Mouse (Mus musculus) intestine, embryonic 15.5 days (tissue): ENCODE measurements at regions not wholly inside any gene's neighbourhood (a gene's known extent, or its start where the extent isn't known, plus 50 kb on each side); places are given as distances from the start of the nearest gene placed in this dataset.

Experiments
- ATAC-seq: fragments of 200-750 bp; cut with Nextera tagmentation; 2 replicates; pipeline ENCODE4 v1.8.0; 2017; ENCODE audit warnings: moderate TSS enrichment, moderate library complexity
- H3K27ac ChIP-seq: fragments of 300-500 bp; sonication (generic); 2 replicates; pipeline ENCODE4 v1.5.1; 2015; ENCODE audit warnings: mild to moderate bottlenecking, inconsistent platforms
- H3K27me3 ChIP-seq: fragments of 300-500 bp; sonication (generic); replicated peaks from 2 replicates; pipeline ENCODE4 v1.6.1; 2015; ENCODE audit warnings: inconsistent platforms
- H3K36me3 ChIP-seq: fragments of 300-500 bp; sonication (generic); 2 replicates; pipeline ENCODE4 v1.6.1; 2015; ENCODE audit warnings: inconsistent platforms
- H3K4me1 ChIP-seq: fragments of 300-500 bp; sonication (generic); replicated peaks from 2 replicates; pipeline ENCODE4 v1.6.1; 2015; ENCODE audit warnings: inconsistent platforms
- H3K4me2 ChIP-seq: fragments of 300-500 bp; sonication (generic); replicated peaks from 2 replicates; pipeline ENCODE4 v1.6.1; 2015; ENCODE audit warnings: mild to moderate bottlenecking, inconsistent platforms
- H3K4me3 ChIP-seq: fragments of 300-500 bp; sonication (generic); replicated peaks from 2 replicates; pipeline ENCODE4 v1.5.1; 2015; ENCODE audit warnings: inconsistent platforms
- H3K9ac ChIP-seq: fragments of 300-500 bp; sonication (generic); 2 replicates; pipeline ENCODE4 v1.6.1; 2015; ENCODE audit warnings: inconsistent platforms
- H3K9me3 ChIP-seq: fragments of 300-500 bp; sonication (generic); 2 replicates; pipeline ENCODE4 v1.6.1; 2016; ENCODE audit warnings: inconsistent platforms
- WGBS: fragments of 180-500 bp; shearing (Covaris S2); methylation state at CpG from one replicate; pipeline ENCODE4 v1.1.7; 2015; 5-methylcytosine and 5-hydroxymethylcytosine counted together

- Histone ChIP-seq H3K4me2 (no peak overlapping the region), H3K4me3 (no peak overlapping the region), H3K27ac (no peak overlapping the region), H3K36me3 (no peaks in the 10 kb centered on the region), H3K9ac (no peak overlapping the region), H3K9me3 (no peaks in the 10 kb centered on the region), H3K4me1 (no peaks in the 10 kb centered on the region), H3K27me3 (no peaks in the 10 kb centered on the region)
- 81% methylated on average over 1 of the region's 1 CpGs for WGBS
- no peak for ATAC-seq
These were observed 271.3 kb upstream of the Mad2l1 start for GRCm38 (mm10) chr6:66263918-66264317.

GRCm38 (mm10) chr6:66268427-66268826, 266.8 kb upstream of the Mad2l1 start:
- 49% methylated on average over 3 of the region's 3 CpGs for WGBS
- no peaks in the 10 kb centered on the region for H3K27me3 ChIP-seq
- no peaks in the 10 kb centered on the region for H3K9me3 ChIP-seq
- no peak overlapping the region for H3K4me2 ChIP-seq
- no peak for ATAC-seq
- H3K36me3 ChIP-seq = no peaks in the 10 kb centered on the region
- H3K4me3 ChIP-seq = no peak overlapping the region
- no peaks in the 10 kb centered on the region for H3K4me1 ChIP-seq
- no peak overlapping the region for H3K9ac ChIP-seq
- H3K27ac ChIP-seq = no peak overlapping the region

GRCm38 (mm10) chr6:66271414-66272206, 263.6 kb upstream of the Mad2l1 start:
- H3K4me3 ChIP-seq = no peak overlapping the region
- 58% methylated on average over 6 of the region's 6 CpGs for WGBS
- no peak overlapping the region for H3K9ac ChIP-seq
- H3K27ac ChIP-seq = no peak overlapping the region
- 0 out of 2 replicates have a peak, but pooled peaks have one; percentile 25 for ATAC-seq
- no peaks in the 10 kb centered on the region for H3K36me3 ChIP-seq
- H3K4me1 ChIP-seq = no peaks in the 10 kb centered on the region
- no peaks in the 10 kb centered on the region; the same call in 1 of the 2 replicates for H3K27me3 ChIP-seq
- H3K4me2 ChIP-seq = no peak overlapping the region
- no peaks in the 10 kb centered on the region for H3K9me3 ChIP-seq

- WGBS = 70% methylated on average over 2 of the region's 2 CpGs
- Histone ChIP-seq H3K4me3 (no peak overlapping the region), H3K4me2 (no peak overlapping the region), H3K9ac (no peak overlapping the region), H3K4me1 (no peaks in the 10 kb centered on the region), H3K27me3 (no peaks in the 10 kb centered on the region; the same call in 1 of the 2 replicates), H3K36me3 (no peaks in the 10 kb centered on the region), H3K27ac (no peak overlapping the region), H3K9me3 (no peaks in the 10 kb centered on the region)
- no peak for ATAC-seq
These were observed 263.0 kb upstream of the Mad2l1 start for GRCm38 (mm10) chr6:66272216-66272615.

- WGBS = 87% methylated on average over 4 of the region's 4 CpGs
- no peaks in the 10 kb centered on the region for H3K36me3 ChIP-seq
- ATAC-seq = no peak
These were observed 260.5 kb upstream of the Mad2l1 start for GRCm38 (mm10) chr6:66274737-66275136.

GRCm38 (mm10) chr6:66280701-66281100, 254.5 kb upstream of the Mad2l1 start:
- WGBS = 85% methylated on average over 8 of the region's 8 CpGs

More at GRCm38 (mm10) chr6:66274737-66275136, 260.5 kb upstream of the Mad2l1 start:
- H3K9ac ChIP-seq = no peak overlapping the region
- H3K4me1 ChIP-seq = no peaks in the 10 kb centered on the region
- no peak overlapping the region for H3K27ac ChIP-seq
- no peaks in the 10 kb centered on the region; the same call in 1 of the 2 replicates for H3K27me3 ChIP-seq
- no peak overlapping the region for H3K4me3 ChIP-seq
- H3K4me2 ChIP-seq = no peak overlapping the region
- H3K9me3 ChIP-seq = no peaks in the 10 kb centered on the region

GRCm38 (mm10) chr6:66282566-66283115, 252.5 kb upstream of the Mad2l1 start:
- Histone ChIP-seq H3K4me3 (no peak overlapping the region), H3K36me3 (no peaks in the 10 kb centered on the region), H3K27ac (no peak overlapping the region), H3K4me2 (no peak overlapping the region), H3K9ac (no peak overlapping the region), H3K9me3 (no peaks in the 10 kb centered on the region), H3K27me3 (no peaks in the 10 kb centered on the region), H3K4me1 (no peaks in the 10 kb centered on the region)
- ATAC-seq = no peak
- WGBS = 78% methylated on average over 6 of the region's 6 CpGs

More at GRCm38 (mm10) chr6:66280701-66281100, 254.5 kb upstream of the Mad2l1 start:
- Histone ChIP-seq H3K27ac (no peak overlapping the region), H3K4me2 (no peak overlapping the region), H3K27me3 (no peaks in the 10 kb centered on the region; the same call in 1 of the 2 replicates), H3K9me3 (no peaks in the 10 kb centered on the region), H3K36me3 (no peaks in the 10 kb centered on the region), H3K4me3 (no peak overlapping the region), H3K4me1 (no peaks in the 10 kb centered on the region), H3K9ac (no peak overlapping the region)
- ATAC-seq = no peak

- Histone ChIP-seq H3K4me1 (no peaks in the 10 kb centered on the region), H3K9me3 (no peaks in the 10 kb centered on the region), H3K36me3 (no peaks in the 10 kb centered on the region), H3K4me2 (no peak overlapping the region), H3K27ac (no peak overlapping the region), H3K9ac (no peak overlapping the region), H3K4me3 (no peak overlapping the region), H3K27me3 (no peaks in the 10 kb centered on the region)
- 87% methylated on average over 4 of the region's 4 CpGs for WGBS
- ATAC-seq = no peak
These were observed 251.7 kb upstream of the Mad2l1 start for GRCm38 (mm10) chr6:66283521-66283920.

GRCm38 (mm10) chr6:66287607-66288006, 247.6 kb upstream of the Mad2l1 start:
- Histone ChIP-seq H3K4me1 (no peaks in the 10 kb centered on the region), H3K4me2 (no peak overlapping the region), H3K27me3 (no peaks in the 10 kb centered on the region), H3K36me3 (no peaks in the 10 kb centered on the region), H3K4me3 (no peak overlapping the region), H3K27ac (no peak overlapping the region), H3K9ac (no peak overlapping the region), H3K9me3 (no peaks in the 10 kb centered on the region)
- ATAC-seq = no peak

GRCm38 (mm10) chr6:66289196-66289595, 246.0 kb upstream of the Mad2l1 start:
- H3K27ac ChIP-seq = no peak overlapping the region
- no peak overlapping the region for H3K4me3 ChIP-seq
- H3K27me3 ChIP-seq = no peaks in the 10 kb centered on the region
- H3K4me2 ChIP-seq = no peak overlapping the region
- H3K9ac ChIP-seq = no peak overlapping the region
- no peak for ATAC-seq
- whole genome bisulfite sequencing = 58% methylated on average over 3 of the region's 3 CpGs
- no peaks in the 10 kb centered on the region for H3K9me3 ChIP-seq
- no peaks in the 10 kb centered on the region for H3K4me1 ChIP-seq
- no peaks in the 10 kb centered on the region for H3K36me3 ChIP-seq

- 79% methylated on average over 2 of the region's 2 CpGs for WGBS
- no peaks in the 10 kb centered on the region for H3K36me3 ChIP-seq
- H3K9ac ChIP-seq = no peak overlapping the region
- no peaks in the 10 kb centered on the region for H3K27me3 ChIP-seq
- H3K9me3 ChIP-seq = no peaks in the 10 kb centered on the region
- ATAC-seq = no peak
- no peak overlapping the region for H3K4me2 ChIP-seq
- H3K4me1 ChIP-seq = no peaks in the 10 kb centered on the region
- H3K27ac ChIP-seq = no peak overlapping the region
- H3K4me3 ChIP-seq = no peak overlapping the region
These were observed 243.6 kb upstream of the Mad2l1 start for GRCm38 (mm10) chr6:66291576-66291975.

GRCm38 (mm10) chr6:66298056-66298455, 237.1 kb upstream of the Mad2l1 start:
- Histone ChIP-seq H3K9me3 (no peaks in the 10 kb centered on the region), H3K9ac (no peak overlapping the region), H3K4me1 (no peaks in the 10 kb centered on the region), H3K27me3 (no peaks in the 10 kb centered on the region), H3K4me2 (no peak overlapping the region), H3K36me3 (no peaks in the 10 kb centered on the region), H3K27ac (no peak overlapping the region), H3K4me3 (no peak overlapping the region)
- ATAC-seq = peak; percentile 59; the same call in 1 of the 2 replicates
- WGBS = 53% methylated on average over 4 of the region's 4 CpGs

- Histone ChIP-seq H3K4me2 (no peak overlapping the region), H3K4me1 (no peaks in the 10 kb centered on the region), H3K9ac (no peak overlapping the region), H3K36me3 (no peaks in the 10 kb centered on the region), H3K27ac (no peak overlapping the region), H3K27me3 (no peaks in the 10 kb centered on the region), H3K9me3 (no peaks in the 10 kb centered on the region), H3K4me3 (no peak overlapping the region)
- no peak for ATAC-seq
These were observed 235.0 kb upstream of the Mad2l1 start for GRCm38 (mm10) chr6:66300189-66300588.
